Comparison of ENCODE assay signal across 8 mouse cellular contexts in genomic region chr3:95042838-95043229, GRCm38 (mm10). TPM values are rescaled to one million over a fixed set of nuclear protein-coding genes. Genes with fewer than 3 reads are reported as not detected.
DNase-seq lines count a peak whose midpoint lies in the region; ATAC-seq lines count a peak whose summit lies in the region.

No protein-coding gene starts in this region.

- peaks cover 6% of the 10 kb centered on the region for H3K4me1 ChIP-seq in kidney, embryonic 14.5 days (ENCODE audit: control insufficient read depth, insufficient read depth, low read length)
- peaks cover 14% of the 10 kb centered on the region for H3K4me1 ChIP-seq in hindbrain, embryonic 14.5 days (replicated peaks; ENCODE audit: control insufficient read depth, insufficient read depth, low read length)
- peaks cover 11% of the 10 kb centered on the region for H3K4me1 ChIP-seq in midbrain, embryonic 12.5 days

- H3K9ac ChIP-seq in kidney, embryonic 14.5 days (ENCODE audit: low read depth, low read length): 0 out of 2 replicates have a peak overlapping the region, but pooled peaks have one; percentile 19
- 0 out of 2 replicates have a peak overlapping the region, but pooled peaks have one; percentile 35 for H3K9ac ChIP-seq in hindbrain, embryonic 14.5 days
- peak overlapping the region; percentile 41 for H3K9ac ChIP-seq in midbrain, embryonic 12.5 days (replicated peaks)

- H3K27ac ChIP-seq in kidney, embryonic 14.5 days (ENCODE audit: low read depth, low read length): peak overlapping the region; percentile 13; the same call in 1 of the 2 replicates
- peak overlapping the region; percentile 34; the same call in 1 of the 2 replicates for H3K27ac ChIP-seq in hindbrain, embryonic 14.5 days
- 0 out of 2 replicates have a peak overlapping the region, but pooled peaks have one; percentile 22 for H3K27ac ChIP-seq in midbrain, embryonic 12.5 days (replicated peaks)

- H3K4me3 ChIP-seq in kidney, embryonic 14.5 days (ENCODE audit: low read length): peak overlapping the region; percentile 90
- H3K4me3 ChIP-seq in hindbrain, embryonic 14.5 days (replicated peaks; ENCODE audit: low read length): peak overlapping the region; percentile 93
- peak overlapping the region; percentile 89 for H3K4me3 ChIP-seq in midbrain, embryonic 12.5 days

- H3K4me2 ChIP-seq in kidney, embryonic 14.5 days (replicated peaks; ENCODE audit: low read depth, low read length): peak overlapping the region; percentile 43
- peak overlapping the region; percentile 82 for H3K4me2 ChIP-seq in hindbrain, embryonic 14.5 days (replicated peaks)
- peak overlapping the region; percentile 55 for H3K4me2 ChIP-seq in midbrain, embryonic 12.5 days (replicated peaks)

- peak; percentile 58 for ATAC-seq in kidney, embryonic 14.5 days (ENCODE audit: low FRiP score, low TSS enrichment)
- peak; percentile 75 for ATAC-seq in activated CD4-positive, CD25-positive, alpha-beta regulatory T cell, adult 4 months
- peak; percentile 65 for ATAC-seq in hindbrain, embryonic 14.5 days (ENCODE audit: low FRiP score)
- peak; percentile 77 for ATAC-seq in midbrain, embryonic 12.5 days (ENCODE audit: low FRiP score, low read depth)

- WGBS in kidney, embryonic 14.5 days: 20% methylated on average over 7 of the region's 7 CpGs
- WGBS in hindbrain, embryonic 14.5 days: 36% methylated on average over 7 of the region's 7 CpGs
- 32% methylated on average over 7 of the region's 7 CpGs for WGBS in midbrain, embryonic 12.5 days

- peaks cover 6% of the 10 kb centered on the region for H3K36me3 ChIP-seq in kidney, embryonic 14.5 days (ENCODE audit: control insufficient read depth, insufficient read depth, low read length)
- H3K36me3 ChIP-seq in hindbrain, embryonic 14.5 days (replicated peaks; ENCODE audit: control insufficient read depth, insufficient read depth): peaks cover 17% of the 10 kb centered on the region
- H3K36me3 ChIP-seq in midbrain, embryonic 12.5 days: 0 out of 2 replicates have a peak, but pooled peaks cover 8% of the 10 kb centered on the region

- no peaks in the 10 kb centered on the region for H3K9me3 ChIP-seq in kidney, embryonic 14.5 days (ENCODE audit: control insufficient read depth, low read length)
- H3K9me3 ChIP-seq in hindbrain, embryonic 14.5 days (ENCODE audit: control insufficient read depth, low read length): no peaks in the 10 kb centered on the region
- no peaks in the 10 kb centered on the region for H3K9me3 ChIP-seq in midbrain, embryonic 12.5 days

- DNase-seq in kidney, adult 18-20 months: no peak
- DNase-seq in hindbrain, embryonic 14.5 days (ENCODE audit: low spot score): no peak
- DNase-seq in natural killer cell, adult 2 months (ENCODE audit: low spot score in 2 of 2): no peak
- no peak for DNase-seq in embryo, embryonic 9.5 days (ENCODE audit: extremely low spot score)
- no peak for DNase-seq in cerebellum, adult 11-12 months

- no peaks in the 10 kb centered on the region for H3K27me3 ChIP-seq in kidney, embryonic 14.5 days (ENCODE audit: control insufficient read depth, insufficient read depth, low read length)
- no peaks in the 10 kb centered on the region for H3K27me3 ChIP-seq in hindbrain, embryonic 14.5 days (ENCODE audit: control insufficient read depth, insufficient read depth, low read length)
- H3K27me3 ChIP-seq in midbrain, embryonic 12.5 days: 0 out of 2 replicates have a peak, but pooled peaks cover 3% of the 10 kb centered on the region

RNA-seq across cellular contexts. Expression of gene Psmd4, which starts 0.4 kb away (rescaled TPM):
- polyA plus RNA-seq in kidney, embryonic 14.5 days (2014; fragmentation: Nextera tagmentation; extraction: Ambion mirVana): 261 and 286 TPM in 2 replicates
- polyA plus RNA-seq in activated CD4-positive, CD25-positive, alpha-beta regulatory T cell, adult 4 months (2017; shearing (Covaris generic)): 100 to 1,000 TPM; 163 to 246 TPM
- 238 and 248 TPM in 2 replicates for polyA plus RNA-seq in hindbrain, embryonic 14.5 days (2014; fragmentation: Nextera tagmentation; extraction: Ambion mirVana)
- polyA plus RNA-seq in midbrain, embryonic 12.5 days (2016; fragmentation: Nextera tagmentation; extraction: Ambion mirVana): 277 and 293 TPM in 2 replicates

RNA-seq across cellular contexts. Expression of gene Zfp687, which starts 27.6 kb away (rescaled TPM):
- 28.7 and 38.1 TPM in 2 replicates for polyA plus RNA-seq in kidney, embryonic 14.5 days (2014; fragmentation: Nextera tagmentation; extraction: Ambion mirVana)
- 10 to 100 TPM; 11.7 to 14.0 TPM for polyA plus RNA-seq in activated CD4-positive, CD25-positive, alpha-beta regulatory T cell, adult 4 months (2017; shearing (Covaris generic))
- 19.6 and 21.2 TPM in 2 replicates for polyA plus RNA-seq in hindbrain, embryonic 14.5 days (2014; fragmentation: Nextera tagmentation; extraction: Ambion mirVana)
- polyA plus RNA-seq in midbrain, embryonic 12.5 days (2016; fragmentation: Nextera tagmentation; extraction: Ambion mirVana): 40.2 and 41.3 TPM in 2 replicates
